Mouse (Mus musculus) left cerebral cortex, postnatal 14 days (tissue): ENCODE measurements around the gene Nars2. TPM values are rescaled to one million over a fixed set of nuclear protein-coding genes. Genes with fewer than 3 reads are reported as not detected.

ENCODE experiments used
- DNase-seq, 2 experiments: peaks; one replicate each; pipeline ENCODE4 v3.0.0; 2021 to 2022; ENCODE audit warnings: low spot score in 2 of 2, mixed read lengths in 1 of 2
- intact Hi-C: fragments of 180-260 bp; cut with DNase I; formaldehyde crosslinking; loops from one replicate; pipeline ENCODE4 v1.15.1; 2025
- total RNA-seq, 2 experiments: library from RNA; stranded (reverse); gene quantifications; 2 replicates each; pipeline ENCODE4 v1.2.3; 2021

Nars2 gene
- total RNA-seq, 2 experiments from 2014 or later, result 16.4 to 18.3 TPM

DNA sequence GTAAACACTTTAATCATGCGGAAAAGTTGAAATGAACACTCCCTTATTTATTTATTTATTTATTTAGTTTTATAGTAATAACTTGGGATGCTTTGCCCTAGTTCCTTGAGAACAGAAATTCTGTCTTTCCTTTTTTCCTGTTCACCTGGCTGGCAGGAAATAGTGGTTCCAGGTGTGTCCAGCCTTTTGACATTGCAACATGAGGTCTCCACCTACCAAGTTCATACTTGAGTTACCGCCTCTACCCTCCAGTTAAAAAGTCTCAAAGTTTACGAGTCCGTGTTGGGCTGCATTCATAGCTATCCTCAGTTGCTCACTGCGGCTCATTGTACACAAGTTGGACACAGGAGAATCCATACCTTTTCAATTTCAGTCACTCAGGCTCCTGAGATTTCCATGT is 789 bp downstream of the Nars2 start:
- intact Hi-C loops, result no loop called here
- DNase-seq, result no peak

DNA sequence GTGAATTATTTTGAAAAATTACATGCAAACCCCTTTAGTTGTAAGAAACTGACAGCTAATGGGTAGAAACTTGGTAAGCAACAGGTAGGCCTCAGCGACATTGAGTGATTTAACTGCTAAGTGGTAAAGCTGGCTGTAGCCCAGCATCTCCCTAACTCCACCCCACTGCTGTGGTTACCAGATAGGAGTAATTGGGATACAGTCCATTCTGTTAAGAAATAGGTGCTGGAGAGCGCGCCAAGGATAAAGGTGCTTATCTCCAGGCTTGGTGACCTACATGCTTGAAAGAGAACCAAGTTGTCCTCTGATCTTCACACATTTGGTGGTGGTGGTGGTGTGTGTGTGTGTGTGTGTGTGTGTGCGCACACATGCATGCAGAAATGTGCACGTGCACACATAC is 7.9 kb downstream of the Nars2 start:
- no peak for DNase-seq
- intact Hi-C loops, result no loop called here

DNA sequence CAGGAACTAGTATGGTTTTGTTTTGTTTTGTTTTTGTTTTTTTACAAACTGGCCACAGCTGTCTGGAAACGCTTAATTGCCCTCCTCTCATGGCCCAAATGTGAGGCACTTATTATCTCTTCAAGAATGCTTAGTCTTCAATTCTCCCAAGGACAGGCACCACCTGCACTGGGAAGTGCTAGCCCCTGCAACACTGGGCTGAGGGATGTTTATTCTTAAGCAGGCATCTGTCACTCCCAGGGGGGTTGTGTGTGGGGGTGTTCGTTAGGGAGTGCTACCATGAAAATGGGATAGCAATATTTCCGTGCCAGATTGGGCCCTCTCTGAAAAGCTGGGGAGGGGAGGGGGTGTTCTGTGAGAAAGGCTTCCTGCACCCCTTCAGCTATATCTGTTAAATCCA is 15.9 kb downstream of the Nars2 start:
- no peak for DNase-seq
- intact Hi-C loops, result no loop called here

DNA sequence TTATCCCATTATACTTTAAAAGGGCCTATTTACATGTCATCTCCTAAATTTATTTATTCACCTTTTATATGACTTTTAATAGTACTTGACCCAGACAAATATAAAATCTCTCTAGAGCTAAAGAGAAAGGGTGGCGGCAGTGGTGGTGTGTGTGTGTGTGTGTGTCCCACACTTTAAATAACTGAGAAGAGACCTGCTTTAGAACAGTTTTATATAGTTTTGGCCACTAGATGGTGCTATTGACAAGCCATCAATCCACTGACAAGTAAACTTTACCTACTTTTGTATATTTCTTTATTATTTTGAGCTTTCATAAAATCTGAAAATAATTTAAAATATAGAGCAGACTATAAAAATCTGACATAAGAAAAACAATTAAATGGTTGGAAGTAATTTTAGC is 19.1 kb downstream of the Nars2 start:
- intact Hi-C loops, result loop anchor here (5.0 kb wide), 1 partner anchor 327 kb away; no protein-coding TSS in a partner anchor
- DNase-seq, result peak; percentile 51 to 78

DNA sequence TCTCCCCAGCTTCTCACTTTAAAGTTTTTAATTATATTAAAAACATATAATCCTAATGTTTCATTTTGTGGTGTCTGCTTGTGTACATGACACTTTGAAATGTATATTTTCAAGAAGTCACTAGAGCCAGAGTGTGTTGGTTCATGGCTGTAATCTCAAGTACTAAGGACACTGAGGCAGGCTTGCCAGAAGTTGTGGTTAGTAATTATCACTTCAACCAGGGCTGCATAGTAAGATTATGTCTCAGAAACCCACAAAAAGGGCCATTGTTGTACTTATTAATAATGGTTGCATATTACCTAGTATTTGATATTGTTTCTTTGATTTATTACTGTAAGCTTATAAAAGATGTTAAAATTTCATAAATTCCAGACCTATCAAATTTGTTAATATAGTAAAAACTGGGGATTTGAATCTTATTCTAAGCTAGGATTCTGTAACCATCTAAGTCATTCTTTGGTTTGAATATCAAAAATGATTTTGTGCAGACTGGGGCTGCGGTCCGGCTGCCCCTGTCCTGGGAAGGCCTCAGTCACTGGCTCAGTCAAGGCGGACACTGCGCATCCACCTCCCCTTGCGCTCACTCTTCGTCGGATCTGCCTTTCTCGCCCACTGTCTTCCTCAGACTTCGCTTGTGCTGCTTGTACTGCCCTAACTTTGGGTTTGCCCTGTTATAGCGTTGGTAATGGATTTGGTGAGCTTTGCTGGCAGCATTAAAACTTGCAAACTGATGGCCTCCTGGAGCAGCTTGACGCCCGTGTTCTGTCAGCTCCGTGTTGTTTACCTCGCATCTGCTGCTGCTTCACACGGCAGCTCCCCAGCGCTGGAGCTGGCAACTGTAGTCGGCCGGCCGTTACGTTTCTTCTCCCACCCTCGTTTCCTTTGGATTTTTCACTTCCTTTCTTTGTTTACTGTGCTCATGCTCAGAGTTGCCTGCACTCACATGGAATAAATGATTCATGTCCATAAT is 20.0 kb downstream of the Nars2 start:
- no peak for DNase-seq
- intact Hi-C loops, result loop anchor here (5.0 kb wide), 1 partner anchor 326 kb away; no protein-coding TSS in a partner anchor

DNA sequence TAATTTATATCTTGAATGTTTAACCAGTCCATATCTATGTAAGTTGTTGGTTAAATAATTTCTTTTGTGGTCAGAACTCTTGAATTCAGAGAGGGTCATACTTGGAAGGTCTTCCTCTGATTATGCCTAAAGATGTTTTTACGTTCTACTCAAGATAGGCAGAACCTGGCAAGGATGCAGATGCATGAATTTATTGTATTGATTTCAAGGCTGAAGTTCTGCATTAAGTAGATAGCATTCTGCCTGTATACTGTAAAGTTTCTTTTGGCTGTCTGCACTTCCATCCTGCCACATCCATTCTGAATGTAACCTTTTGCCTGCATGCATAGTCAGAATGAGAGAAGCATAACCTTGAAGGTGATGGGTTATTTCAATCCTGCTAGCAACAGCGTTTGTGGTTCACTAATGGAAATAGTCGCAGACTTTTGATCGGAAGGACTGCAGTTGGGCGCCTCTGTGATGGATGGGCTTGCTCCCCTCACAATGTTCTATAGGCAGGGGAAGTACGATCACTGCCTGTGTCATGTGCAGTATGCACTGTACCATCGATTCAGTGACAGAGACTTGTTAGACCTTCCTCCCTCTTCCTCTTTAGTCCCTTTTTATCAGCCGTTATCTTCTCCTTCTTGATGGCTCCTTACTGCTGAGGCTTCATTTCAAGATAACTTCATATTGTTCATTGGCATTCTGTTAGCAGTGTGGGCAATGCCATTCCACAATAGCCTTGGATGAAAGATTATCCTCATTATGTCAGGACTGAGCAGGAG is 21.0 kb downstream of the Nars2 start:
- DNase-seq, result no peak
- intact Hi-C loops, result loop anchor here (5.0 kb wide), 1 partner anchor 325 kb away; no protein-coding TSS in a partner anchor

DNA sequence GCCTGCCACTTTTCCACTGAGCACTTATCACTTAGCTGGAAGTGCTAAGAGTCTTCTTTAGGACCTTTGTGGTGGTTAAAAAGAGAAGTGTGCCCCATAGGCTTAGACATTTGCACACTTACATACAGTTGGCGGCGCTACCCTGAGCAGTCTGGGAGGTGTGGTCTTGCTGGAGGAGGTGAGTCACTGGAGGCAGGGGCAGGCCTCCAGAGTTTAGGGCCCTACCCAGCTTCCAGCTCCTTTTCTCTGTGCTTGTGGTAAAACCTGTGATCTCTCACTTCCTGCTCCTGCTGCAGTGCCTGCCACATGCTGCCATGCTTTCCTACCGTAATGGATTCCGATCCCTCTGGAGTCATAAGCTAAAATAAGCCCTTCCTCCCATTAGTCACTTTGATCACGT is 24.6 kb downstream of the Nars2 start:
- no peak for DNase-seq
- intact Hi-C loops, result loop anchor here (5.0 kb wide), 2 partner anchors 91 to 106 kb away; partner anchors contain the start of gene Gab2

DNA sequence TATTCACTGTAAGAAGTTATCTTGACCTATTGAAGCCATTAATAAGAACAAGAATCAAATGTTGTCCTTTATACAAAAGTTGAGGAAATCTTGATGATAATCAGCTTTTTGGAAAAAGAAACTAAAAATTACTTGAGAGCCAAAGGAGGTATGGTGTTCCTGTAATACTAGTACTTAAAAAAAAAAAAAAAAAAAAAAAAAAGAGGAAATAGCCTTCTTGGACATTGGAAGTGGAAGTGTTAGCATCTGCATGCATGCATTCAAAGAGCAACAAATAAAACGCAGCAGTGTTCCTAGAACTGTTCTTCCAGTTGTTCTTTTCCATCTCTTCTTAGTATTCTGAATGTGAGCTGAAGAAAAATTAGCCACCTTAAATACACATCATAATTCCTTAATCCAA is 25.9 kb downstream of the Nars2 start:
- intact Hi-C loops, result loop anchor here (5.0 kb wide), 2 partner anchors 90 to 105 kb away; partner anchors contain the start of gene Gab2
- no peak for DNase-seq

DNA sequence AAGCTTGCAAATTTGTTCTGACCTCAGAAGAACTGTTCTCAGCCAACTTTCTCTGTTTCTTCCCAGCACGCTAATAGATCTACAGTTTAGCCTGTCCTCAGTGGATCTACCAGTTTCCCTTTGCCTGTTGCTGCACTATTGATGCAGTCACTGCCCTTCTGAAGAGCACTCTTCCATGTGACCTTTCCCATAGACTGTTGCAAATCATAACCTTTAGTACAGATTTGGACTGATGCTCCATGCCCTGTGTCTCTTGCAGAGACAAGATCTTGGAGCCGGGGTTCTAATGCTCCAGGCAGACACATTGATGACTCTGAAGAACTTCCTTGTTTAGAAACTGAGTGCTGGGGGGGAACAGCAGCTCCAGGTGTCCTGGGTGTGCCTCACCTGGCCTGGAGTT is 30.1 kb downstream of the Nars2 start:
- DNase-seq, result no peak
- intact Hi-C loops, result no loop called here

DNA sequence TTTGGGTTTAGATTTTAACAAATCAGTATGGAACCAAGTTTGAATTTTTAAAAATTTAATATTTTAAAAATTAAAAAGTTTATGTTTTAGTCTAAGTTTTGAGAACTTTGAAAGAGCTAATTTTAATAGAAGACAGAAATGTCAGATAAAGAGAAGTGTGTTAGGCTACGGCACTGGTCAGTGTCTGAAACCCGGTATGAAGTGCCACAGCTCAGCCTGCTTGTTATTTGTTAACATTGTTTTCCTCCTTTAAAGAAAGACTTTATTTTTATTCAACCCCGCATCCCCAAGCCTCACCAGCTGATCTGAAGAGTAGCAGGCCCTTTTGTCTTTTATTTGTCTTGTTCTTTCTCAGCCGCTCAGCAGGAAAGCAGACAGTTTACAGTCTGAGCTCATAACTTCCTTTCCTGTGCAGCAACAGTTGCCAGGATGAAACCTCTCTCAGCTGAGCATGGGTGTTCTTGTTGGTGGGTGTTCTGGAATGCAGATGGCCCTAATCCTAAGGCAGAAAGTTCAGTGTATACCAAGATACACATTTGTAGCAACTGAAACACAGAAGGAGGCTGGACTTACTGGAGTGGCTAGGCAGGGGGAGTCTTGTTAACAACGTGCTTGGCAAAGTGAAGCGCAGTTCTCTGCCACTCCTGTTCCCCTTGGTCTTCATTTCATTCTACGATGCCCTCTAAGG is 32.5 kb downstream of the Nars2 start:
- peak; percentile 35 to 41 for DNase-seq
- intact Hi-C loops, result no loop called here

DNA sequence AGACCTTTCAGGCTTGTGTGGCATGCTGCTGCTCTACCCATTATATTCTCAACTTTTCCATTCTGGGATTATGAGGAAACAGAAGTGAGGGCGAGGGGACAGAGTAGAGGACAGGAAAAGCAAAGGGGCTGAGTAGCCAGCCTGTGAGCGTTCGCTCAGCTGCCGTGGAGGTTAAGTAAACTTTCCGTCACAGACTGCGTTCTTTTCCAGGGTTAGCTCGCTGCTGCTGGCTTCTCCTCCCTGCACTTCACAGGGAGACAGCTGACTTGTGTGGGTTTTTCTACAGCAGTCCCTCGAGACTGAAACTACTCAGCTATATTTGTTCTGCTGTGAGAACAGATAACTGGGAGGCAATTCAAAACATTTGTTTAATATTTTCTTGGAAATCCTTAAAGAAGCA is 34.5 kb downstream of the Nars2 start:
- intact Hi-C loops, result no loop called here
- peak; percentile 53 to 61 for DNase-seq

DNA sequence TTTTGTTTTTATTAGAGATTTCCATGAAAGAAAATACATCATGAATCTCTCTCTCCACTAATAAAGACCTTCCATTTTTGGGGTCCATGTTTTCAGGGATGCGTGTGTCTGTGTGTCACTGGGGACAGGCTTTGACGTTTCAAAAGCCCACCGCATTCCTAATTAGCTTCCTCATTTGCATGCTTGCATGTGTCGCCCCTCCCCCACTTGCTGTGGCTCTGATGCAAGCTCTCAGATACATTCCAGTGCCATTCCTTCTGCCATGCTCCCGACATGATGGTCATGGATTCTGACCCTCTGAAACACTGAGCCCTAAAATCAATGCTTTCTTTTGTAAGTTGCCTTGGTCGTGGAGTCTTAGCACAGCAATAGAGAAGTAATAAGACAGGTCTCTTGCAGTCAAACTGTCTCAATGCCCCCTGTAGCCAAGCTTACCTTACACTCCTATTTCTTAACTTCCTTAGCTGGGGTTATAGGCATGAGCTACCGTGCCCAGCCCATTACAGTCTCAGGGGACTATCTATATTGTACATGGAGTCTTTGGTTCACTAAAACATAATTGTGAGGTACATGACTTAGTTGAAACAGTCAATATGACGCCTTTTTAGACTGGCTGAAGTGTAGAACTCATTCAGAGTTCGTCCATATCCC is 35.6 kb downstream of the Nars2 start:
- intact Hi-C loops, result no loop called here

DNA sequence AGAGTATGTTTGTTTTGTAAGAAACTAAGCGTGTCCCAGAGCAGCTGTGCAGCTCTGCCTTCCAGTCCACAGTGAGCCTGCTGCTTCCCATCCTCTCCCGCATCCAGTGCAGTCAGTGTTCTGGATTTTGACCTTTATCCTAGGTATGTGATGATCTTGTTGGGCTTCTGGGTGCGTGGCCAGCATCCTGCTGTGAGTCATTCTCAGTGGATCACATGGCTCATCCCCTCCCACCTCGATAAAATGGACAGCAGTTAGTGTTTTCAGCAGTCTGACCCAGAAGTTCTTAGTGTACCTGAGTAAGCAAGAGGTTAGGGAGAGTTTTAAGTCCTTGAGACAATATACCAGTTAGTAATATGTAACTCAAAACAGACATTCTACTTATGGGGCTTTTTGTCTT is 36.4 kb downstream of the Nars2 start:
- no peak for DNase-seq
- intact Hi-C loops, result no loop called here

More for the DNA sequence above, 35.6 kb downstream of the Nars2 start:
- DNase-seq, result no peak

DNA sequence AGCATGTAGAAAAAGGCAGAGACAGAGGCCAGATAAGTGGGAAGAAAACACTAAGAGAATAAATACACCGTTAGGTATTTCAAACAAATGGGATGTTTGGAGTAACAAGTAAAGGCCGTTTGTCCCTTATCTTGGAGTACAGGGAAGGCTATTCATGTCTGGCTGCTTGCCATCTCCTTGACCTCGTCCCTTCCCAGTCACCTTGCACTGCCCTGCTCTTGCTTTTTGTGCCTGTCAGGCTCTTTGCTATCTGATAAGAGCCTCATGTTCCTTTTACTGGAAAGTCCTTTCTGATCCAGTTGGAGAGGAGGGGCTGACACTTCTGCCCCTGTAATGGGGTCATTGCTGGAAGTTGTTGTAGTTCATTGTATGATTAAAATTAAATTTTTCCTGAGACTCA is 61.7 kb downstream of the Nars2 start:
- intact Hi-C loops, result no loop called here

DNA sequence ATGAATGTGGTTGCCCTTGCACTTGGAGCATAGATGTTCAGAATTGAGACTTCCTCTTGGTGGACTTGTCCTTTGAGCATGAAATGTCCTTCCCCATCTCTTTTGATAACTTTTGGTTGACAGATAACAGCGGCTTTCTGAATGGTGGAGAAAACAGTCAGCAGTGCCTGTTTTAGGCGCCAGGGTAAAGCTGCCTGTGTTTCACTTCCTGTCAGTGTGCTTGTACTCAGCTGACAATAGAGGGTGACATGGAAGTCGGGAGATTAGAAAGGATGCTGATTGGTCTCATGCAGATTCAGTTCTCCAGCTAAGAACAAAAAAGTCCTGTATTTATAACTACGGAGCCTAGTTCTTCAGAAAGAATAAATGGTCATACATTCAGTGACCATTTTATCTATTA is 66.7 kb downstream of the Nars2 start:
- DNase-seq, result no peak
- intact Hi-C loops, result no loop called here

More for the DNA sequence above, 61.7 kb downstream of the Nars2 start:
- no peak for DNase-seq

DNA sequence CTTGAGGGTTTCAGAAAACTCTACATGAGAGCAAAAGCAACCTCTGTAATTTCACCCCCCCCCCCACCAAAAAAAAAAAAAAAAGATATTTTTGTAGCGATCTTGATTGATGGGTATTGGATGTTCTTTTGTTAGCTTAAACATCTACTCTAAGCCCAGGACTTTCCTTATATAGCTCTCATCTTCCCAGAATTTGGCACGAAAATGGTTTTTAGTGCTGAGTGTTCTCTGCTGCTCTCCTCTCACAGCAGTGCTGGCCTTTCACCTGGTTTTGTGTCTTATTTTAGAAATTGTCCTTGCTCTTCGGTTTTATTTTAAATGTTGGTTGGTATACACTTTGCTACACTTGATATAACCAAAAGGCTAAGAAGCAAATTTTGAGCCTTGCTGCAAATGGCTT is 67.1 kb downstream of the Nars2 start:
- DNase-seq, result no peak
- intact Hi-C loops, result no loop called here

DNA sequence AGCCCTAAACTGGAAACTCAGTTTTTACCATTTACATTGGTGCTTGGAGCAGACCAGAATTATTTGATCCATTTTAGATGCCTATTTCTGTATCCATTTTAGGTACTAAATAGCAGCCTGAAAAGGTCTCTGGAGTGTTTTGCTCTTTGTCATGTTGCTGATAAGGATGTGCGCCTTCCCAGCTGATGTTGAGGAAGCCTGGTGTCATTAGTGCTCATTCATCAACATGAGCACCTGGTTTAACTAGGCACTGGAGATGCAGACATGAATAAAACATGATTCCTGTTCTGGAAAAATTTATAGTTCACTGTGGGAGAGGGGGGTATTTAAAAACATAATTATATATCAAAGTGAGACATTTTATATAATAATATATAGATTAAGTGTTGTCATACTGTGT is 68.0 kb downstream of the Nars2 start:
- intact Hi-C loops, result no loop called here
- DNase-seq, result no peak

DNA sequence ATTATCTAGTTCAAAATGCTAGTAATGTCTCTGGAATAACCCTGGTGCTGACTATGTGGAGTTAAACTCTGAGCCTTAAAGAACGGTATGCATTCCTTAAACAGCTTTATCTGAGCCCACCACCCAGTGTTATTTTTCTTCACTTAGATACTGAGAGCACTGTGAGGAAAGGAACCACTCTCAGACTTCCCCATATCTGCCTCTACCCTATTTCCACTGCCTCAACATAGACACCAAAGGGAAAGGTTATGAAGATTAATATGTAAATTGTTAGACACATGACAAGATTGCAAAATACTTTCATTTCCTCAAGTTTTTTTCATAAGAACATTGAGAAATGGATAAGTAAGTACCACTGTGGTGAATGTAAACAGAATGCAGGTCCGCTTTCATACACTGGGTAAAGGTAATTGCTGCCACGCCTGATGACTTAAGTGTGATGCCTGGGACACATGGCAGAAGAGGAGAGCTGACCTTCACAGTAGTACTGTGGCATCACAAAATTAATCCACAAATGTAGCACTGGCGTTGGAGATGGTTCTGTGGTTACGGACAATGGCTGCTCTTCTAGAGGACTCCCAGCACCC is 75.6 kb downstream of the Nars2 start:
- intact Hi-C loops, result no loop called here
- no peak for DNase-seq

DNA sequence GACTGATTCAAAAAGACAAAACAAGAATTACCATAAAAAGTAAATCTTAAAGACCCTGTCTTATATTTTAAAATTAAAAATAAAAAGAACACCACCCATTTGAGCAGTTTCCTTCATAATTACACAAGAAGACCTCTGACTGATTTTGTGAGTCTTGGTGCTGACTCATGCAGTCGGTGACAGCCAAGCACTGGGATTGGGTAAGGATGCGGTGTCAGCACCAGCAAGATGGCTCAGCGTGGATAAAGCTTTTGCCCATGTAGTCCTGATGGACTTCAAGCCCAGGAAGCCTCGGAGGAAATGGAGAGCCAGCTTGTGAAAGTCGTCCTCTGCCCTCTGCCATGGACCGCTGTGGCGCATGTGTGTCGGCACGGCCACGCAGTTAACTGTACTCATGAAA is 77.8 kb downstream of the Nars2 start:
- DNase-seq, result no peak
- intact Hi-C loops, result no loop called here
